Mouse (Mus musculus) limb, embryonic 10.5 days (tissue): ENCODE measurements around the gene Smarcc1. TPM values are rescaled to one million over a fixed set of nuclear protein-coding genes. Genes with fewer than 3 reads are reported as not detected.
"Not testable (repeated sequence)": the region's sequence is repeated elsewhere in the genome, so short reads cannot be mapped to it uniquely, and the experiment has no call there.

Experiments used
- DNase-seq: peaks from one replicate; pipeline ENCODE4 v3.0.0-alpha.2; 2017; ENCODE audit warnings: low spot score
- H3K27ac ChIP-seq: fragments of 300-500 bp; sonication (generic); 2 replicates; pipeline ENCODE4 v1.5.1; 2016; ENCODE audit warnings: mild to moderate bottlenecking
- H3K27me3 ChIP-seq: fragments of 300-500 bp; sonication (generic); 2 replicates; pipeline ENCODE4 v1.6.1; 2016; ENCODE audit warnings: low read depth, mild to moderate bottlenecking; ENCODE audit not compliant: poor library complexity, severe bottlenecking
- H3K36me3 ChIP-seq: fragments of 300-500 bp; sonication (generic); 2 replicates; pipeline ENCODE4 v1.6.1; 2016; ENCODE audit warnings: mild to moderate bottlenecking, moderate library complexity
- H3K4me1 ChIP-seq: fragments of 300-500 bp; sonication (generic); 2 replicates; pipeline ENCODE4 v1.6.1; 2016
- H3K4me3 ChIP-seq: fragments of 300-500 bp; sonication (generic); 2 replicates; pipeline ENCODE4 v1.5.1; 2016; ENCODE audit warnings: mild to moderate bottlenecking, moderate library complexity
- H3K9me3 ChIP-seq: fragments of 300-500 bp; sonication (generic); replicated peaks from 2 replicates; pipeline ENCODE4 v1.6.1; 2016; ENCODE audit warnings: mild to moderate bottlenecking
- WGBS: fragments of 180-500 bp; shearing (Covaris S2); methylation state at CpG from one replicate; pipeline ENCODE4 v1.1.7; 2016; 5-methylcytosine and 5-hydroxymethylcytosine counted together
- polyA plus RNA-seq: library from polyadenylated mRNA; unstranded; fragments of >200 nt; fragmentation: Nextera tagmentation; extraction: Ambion mirVana; gene quantifications from 2 replicates; pipeline ENCODE4 v1.2.1, GENCODE M21; 2016

Gene Smarcc1
- polyA plus RNA-seq, 1 experiment from 2014 or later: 227 TPM

- peak; percentile 97 for DNase-seq
- Histone ChIP-seq H3K4me1 (peaks cover 6% of the 10 kb centered on the region; the same call in 1 of the 2 replicates), H3K27ac (peak overlapping the region; percentile 91), H3K4me3 (peak overlapping the region; percentile 94), H3K9me3 (no peaks in the 10 kb centered on the region), H3K27me3 (no peaks in the 10 kb centered on the region), H3K36me3 (peaks cover 92% of the 10 kb centered on the region)
- WGBS: 4% methylated on average over 41 of the region's 41 CpGs
Measured at GRCm38 (mm10) chr9:110100627-110101600, 16.6 kb upstream of the Smarcc1 start.

- peaks cover 53% of the 10 kb centered on the region for H3K36me3 ChIP-seq
- peak overlapping the region; percentile 97 for H3K27ac ChIP-seq
- 10% methylated on average over 10 of the region's 10 CpGs for WGBS
- H3K4me1 ChIP-seq: peaks cover 16% of the 10 kb centered on the region
- H3K27me3 ChIP-seq: no peaks in the 10 kb centered on the region
- DNase-seq: no peak
- peak overlapping the region; percentile 72 for H3K4me3 ChIP-seq
- no peaks in the 10 kb centered on the region for H3K9me3 ChIP-seq
Measured at GRCm38 (mm10) chr9:110116353-110116976, 1.0 kb upstream of the Smarcc1 start.

GRCm38 (mm10) chr9:110117779-110118139, 251 bp downstream of the Smarcc1 start, which contains the start of gene Dhx30:
Gene Dhx30 (minus strand): TSS chr9:110117830.
- Histone ChIP-seq H3K9me3 (no peaks in the 10 kb centered on the region), H3K36me3 (peaks cover 40% of the 10 kb centered on the region), H3K4me1 (peaks cover 16% of the 10 kb centered on the region), H3K4me3 (peak within 1 kb of the TSS; percentile 72), H3K27ac (peak within 1 kb of the TSS; percentile 97), H3K27me3 (no peaks in the 10 kb centered on the region)
- WGBS: 1% methylated on average over 17 of the region's 17 CpGs
- DNase-seq: no peak

- H3K36me3 ChIP-seq: peaks cover 35% of the 10 kb centered on the region
- DNase-seq: no peak
- H3K4me3 ChIP-seq: peak overlapping the region; percentile 72
- peaks cover 16% of the 10 kb centered on the region for H3K4me1 ChIP-seq
- H3K9me3 ChIP-seq: no peaks in the 10 kb centered on the region
- no peaks in the 10 kb centered on the region for H3K27me3 ChIP-seq
- WGBS: 81% methylated on average over 1 of the region's 1 CpGs
- H3K27ac ChIP-seq: peak overlapping the region; percentile 97
Measured at GRCm38 (mm10) chr9:110118249-110118648, 741 bp downstream of the Smarcc1 start.

- WGBS: 78% methylated on average over 4 of the region's 4 CpGs
- H3K27ac ChIP-seq: no peak overlapping the region
- no peak for DNase-seq
- peaks cover 10% of the 10 kb centered on the region for H3K4me1 ChIP-seq
- peaks cover 13% of the 10 kb centered on the region for H3K36me3 ChIP-seq
- no peaks in the 10 kb centered on the region for H3K27me3 ChIP-seq
- no peak overlapping the region for H3K4me3 ChIP-seq
- no peaks in the 10 kb centered on the region for H3K9me3 ChIP-seq
Measured at GRCm38 (mm10) chr9:110121424-110121823, 3.9 kb downstream of the Smarcc1 start.

DNA sequence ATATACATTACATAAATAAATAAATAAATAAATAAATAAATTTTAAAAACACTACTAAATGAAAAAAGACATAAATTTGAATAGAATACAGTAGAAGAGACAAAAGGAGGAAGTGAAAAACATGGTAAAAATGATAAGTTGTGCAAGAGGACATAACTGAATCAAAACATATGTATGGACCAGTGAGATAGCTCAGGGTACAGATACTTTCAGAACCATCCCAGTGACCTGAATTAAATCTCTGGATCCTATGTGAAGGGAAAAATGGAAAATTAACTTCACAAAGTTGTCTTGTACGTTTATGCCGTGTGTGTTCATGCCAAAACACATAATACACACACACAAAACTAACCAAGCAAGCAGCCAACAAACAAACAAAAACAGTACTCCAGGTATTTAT, 5.8 kb downstream of the Smarcc1 start:
- no peaks in the 10 kb centered on the region for H3K9me3 ChIP-seq
- peaks cover 13% of the 10 kb centered on the region for H3K36me3 ChIP-seq
- no peak for DNase-seq
- WGBS: 82% methylated on average over 2 of the region's 2 CpGs
- H3K27ac ChIP-seq: no peak overlapping the region
- peaks cover 7% of the 10 kb centered on the region for H3K4me1 ChIP-seq
- no peak overlapping the region for H3K4me3 ChIP-seq
- no peaks in the 10 kb centered on the region for H3K27me3 ChIP-seq

- not testable (repeated sequence) for H3K4me3 ChIP-seq, H3K27ac ChIP-seq, DNase-seq, H3K9me3 ChIP-seq, H3K4me1 ChIP-seq, H3K27me3 ChIP-seq
- 48% methylated on average over 2 of the region's 2 CpGs for WGBS
- peaks cover 10% of the 10 kb centered on the region for H3K36me3 ChIP-seq
Measured at GRCm38 (mm10) chr9:110124008-110124540, 6.6 kb downstream of the Smarcc1 start.

DNA sequence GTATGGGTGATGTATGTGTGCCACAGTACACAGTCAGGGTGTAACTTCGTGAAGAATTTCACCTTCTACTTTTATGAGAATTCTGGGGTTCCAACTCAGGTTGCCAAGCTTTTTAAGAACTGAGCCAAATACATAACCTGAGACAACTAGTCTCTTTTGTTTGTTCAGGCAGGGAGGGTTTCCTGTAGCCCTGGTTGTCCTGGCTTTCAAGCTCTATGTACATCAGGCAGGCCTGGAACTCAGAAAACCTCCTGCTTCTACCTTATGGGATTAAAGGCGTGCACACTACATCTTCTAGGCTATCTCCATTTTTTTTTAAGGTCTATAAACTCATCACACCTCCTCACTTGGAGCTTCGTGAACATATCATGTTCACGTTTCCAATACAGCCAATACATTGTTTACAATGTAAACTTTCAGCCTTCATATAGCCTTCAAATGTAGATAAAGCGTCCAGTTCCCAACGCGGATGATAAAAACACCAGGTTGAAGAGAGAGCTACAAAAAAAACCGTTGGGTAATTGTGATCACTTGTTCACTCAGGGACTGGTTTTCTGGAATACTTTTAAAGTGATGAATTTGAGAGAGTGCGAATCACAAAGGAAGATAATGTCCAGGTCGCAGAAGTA, 13.5 kb downstream of the Smarcc1 start:
- no peaks in the 10 kb centered on the region for H3K9me3 ChIP-seq
- H3K36me3 ChIP-seq: peaks cover 31% of the 10 kb centered on the region
- 32% methylated on average over 10 of the region's 10 CpGs for WGBS
- no peak for DNase-seq
- H3K4me1 ChIP-seq: peaks cover 7% of the 10 kb centered on the region
- peak overlapping the region; percentile 99 for H3K27ac ChIP-seq
- H3K4me3 ChIP-seq: peak overlapping the region; percentile 79
- H3K27me3 ChIP-seq: no peaks in the 10 kb centered on the region

GRCm38 (mm10) chr9:110131525-110132197, 14.2 kb downstream of the Smarcc1 start:
- H3K27ac ChIP-seq: peak overlapping the region; percentile 99
- under 1% methylated on average over 64 of the region's 64 CpGs for WGBS
- no peaks in the 10 kb centered on the region for H3K9me3 ChIP-seq
- DNase-seq: peak; percentile 100
- H3K27me3 ChIP-seq: no peaks in the 10 kb centered on the region
- H3K4me3 ChIP-seq: peak overlapping the region; percentile 79
- H3K4me1 ChIP-seq: peaks cover 7% of the 10 kb centered on the region
- H3K36me3 ChIP-seq: peaks cover 37% of the 10 kb centered on the region

DNA sequence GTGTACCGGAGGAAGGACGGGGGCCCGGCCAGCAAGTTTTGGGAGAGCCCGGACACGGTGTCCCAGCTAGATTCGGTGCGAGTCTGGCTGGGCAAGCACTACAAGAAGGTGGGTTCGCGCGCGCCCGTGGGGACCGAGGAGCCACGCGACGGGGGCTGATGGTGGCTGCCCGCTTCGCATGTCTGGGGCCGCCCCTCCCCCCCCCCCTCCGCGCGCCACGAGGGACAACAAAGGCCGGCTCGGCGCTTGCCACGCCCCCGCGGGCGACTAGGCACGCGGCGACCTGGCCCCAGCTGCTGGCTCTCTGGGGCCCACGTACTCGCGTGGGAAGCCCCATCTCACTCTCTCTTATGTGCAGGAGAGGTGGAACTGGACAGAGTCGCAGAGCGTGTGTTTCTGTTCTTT, 14.7 kb downstream of the Smarcc1 start:
- H3K4me3 ChIP-seq: peak overlapping the region; percentile 79
- H3K36me3 ChIP-seq: peaks cover 43% of the 10 kb centered on the region
- under 1% methylated on average over 35 of the region's 38 CpGs for WGBS
- no peaks in the 10 kb centered on the region for H3K27me3 ChIP-seq
- peak overlapping the region; percentile 99 for H3K27ac ChIP-seq
- DNase-seq: peak; percentile 75
- H3K9me3 ChIP-seq: no peaks in the 10 kb centered on the region
- peaks cover 7% of the 10 kb centered on the region for H3K4me1 ChIP-seq

DNA sequence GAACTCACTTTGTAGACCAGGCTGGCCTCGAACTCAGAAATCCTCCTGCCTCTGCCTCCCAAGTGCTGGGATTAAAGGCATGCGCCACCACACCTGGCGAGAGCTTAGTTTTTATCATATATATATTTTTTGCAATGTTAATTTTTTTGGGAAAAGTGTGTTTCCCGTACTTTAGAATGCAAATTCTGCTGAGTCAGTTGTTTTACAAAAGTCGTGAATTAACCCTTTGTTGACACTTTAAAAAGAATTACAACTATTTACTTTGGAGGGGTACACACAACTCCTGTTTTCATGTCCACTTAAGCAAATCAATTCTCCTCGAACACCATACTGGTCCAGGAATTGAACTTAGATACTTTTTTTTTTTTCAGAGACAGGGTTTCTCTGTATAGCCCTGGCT, 15.4 kb downstream of the Smarcc1 start:
- Histone ChIP-seq H3K4me1 (peaks cover 7% of the 10 kb centered on the region), H3K4me3 (peak overlapping the region; percentile 79), H3K36me3 (peaks cover 50% of the 10 kb centered on the region)

GRCm38 (mm10) chr9:110134176-110134575, 16.7 kb downstream of the Smarcc1 start:
- peak overlapping the region; percentile 79 for H3K4me3 ChIP-seq
- WGBS: 79% methylated on average over 5 of the region's 5 CpGs

More for the DNA sequence above, 15.4 kb downstream of the Smarcc1 start:
- no peak for DNase-seq
- Histone ChIP-seq H3K27ac (peak overlapping the region; percentile 99), H3K9me3 (no peaks in the 10 kb centered on the region), H3K27me3 (no peaks in the 10 kb centered on the region)
- WGBS: 66% methylated on average over 6 of the region's 6 CpGs

More at GRCm38 (mm10) chr9:110134176-110134575, 16.7 kb downstream of the Smarcc1 start:
- Histone ChIP-seq H3K9me3 (no peaks in the 10 kb centered on the region), H3K27me3 (no peaks in the 10 kb centered on the region), H3K36me3 (peaks cover 63% of the 10 kb centered on the region), H3K4me1 (peaks cover 7% of the 10 kb centered on the region), H3K27ac (no peak overlapping the region)
- DNase-seq: no peak
